Mouse (Mus musculus): ENCODE measurements at regions not wholly inside any gene's neighbourhood (a gene's known extent, or its start where the extent isn't known, plus 50 kb on each side); places are given as distances from the start of the nearest gene placed in this dataset.

DNA sequence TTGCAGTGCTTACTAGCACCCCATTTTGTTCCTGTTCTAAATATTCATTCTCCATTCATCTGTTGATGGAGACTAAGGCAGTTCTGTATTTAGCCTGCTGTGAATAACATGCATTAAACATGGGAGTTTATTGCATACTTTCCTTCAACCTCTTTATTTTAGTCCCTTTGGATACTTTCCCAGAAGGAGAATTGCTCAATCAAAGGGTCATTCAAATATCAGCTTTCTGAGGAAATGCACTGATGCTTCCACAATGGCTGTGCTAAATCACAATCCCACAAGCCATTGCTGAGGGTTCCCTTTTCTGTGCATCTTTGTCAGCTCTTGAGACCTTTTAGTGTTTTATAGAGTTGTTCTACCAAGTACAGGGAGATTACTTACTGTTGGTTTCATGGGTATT is 1359.9 kb downstream of the Defb40 start:
- no peak for TF ChIP-seq CTCF (IDR thresholded peaks at IDR 0.05; ENCODE audit: control insufficient read depth, insufficient read depth, insufficient read length)
- no peak for TF ChIP-seq USF1 (IDR thresholded peaks at IDR 0.05; ENCODE audit: low read depth)
